Mouse (Mus musculus) embryonic fibroblast, embryonic 13.5 days (primary cell): ENCODE measurements at regions not wholly inside any gene's neighbourhood (a gene's known extent, or its start where the extent isn't known, plus 50 kb on each side); places are given as distances from the start of the nearest gene placed in this dataset.

ENCODE experiments used
- H3K27ac ChIP-seq: 2 replicates; pipeline ENCODE4 v1.5.1; 2012; ENCODE audit warnings: low read length, control low read depth, inconsistent platforms; ENCODE audit not compliant: insufficient read depth
- H3K4me1 ChIP-seq: 2 replicates; pipeline ENCODE4 v1.6.1; 2011; ENCODE audit warnings: low read length; ENCODE audit not compliant: control insufficient read depth, insufficient read depth
- H3K4me3 ChIP-seq: 2 replicates; pipeline ENCODE4 v1.5.1; 2011; ENCODE audit warnings: mild to moderate bottlenecking, control low read depth, low read length; ENCODE audit not compliant: insufficient read depth
- CTCF ChIP-seq: IDR thresholded peaks from 2 replicates; pipeline ENCODE4 v1.5.1; 2011; ENCODE audit warnings: mild to moderate bottlenecking, control low read depth, low read length, moderate library complexity, borderline replicate concordance; ENCODE audit not compliant: insufficient read depth
- POLR2A ChIP-seq: IDR thresholded peaks from 2 replicates; pipeline ENCODE4 v1.6.1; 2011; ENCODE audit warnings: low read depth, mild to moderate bottlenecking, control low read depth, low read length, moderate library complexity

DNA sequence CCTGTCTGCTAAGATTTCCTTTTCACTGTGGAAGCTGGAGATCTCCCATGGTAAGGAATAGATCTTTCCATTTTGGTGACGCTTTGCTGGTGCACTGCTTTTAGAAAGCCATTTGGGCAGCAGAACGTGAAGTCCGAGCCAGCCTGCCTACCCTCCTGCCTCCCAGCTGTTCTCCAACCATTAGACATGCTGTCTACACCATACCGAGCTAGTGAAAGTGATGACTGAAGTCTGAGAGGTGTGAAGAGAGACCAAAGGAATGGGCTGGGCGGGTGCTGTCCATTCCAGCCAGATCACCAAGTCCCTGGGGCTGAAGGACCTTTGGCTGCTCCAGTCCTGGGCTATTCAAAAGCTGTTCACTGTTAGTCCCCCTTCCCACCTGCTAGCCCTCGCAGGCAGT lies 360.3 kb upstream of the Gm5148 start:
- TF ChIP-seq POLR2A (no peak), CTCF (no peak)
- Histone ChIP-seq H3K4me3 (no peak overlapping the region), H3K4me1 (no peaks in the 10 kb centered on the region), H3K27ac (no peak overlapping the region)

GRCm38 (mm10) chr3:38082386-38082785 lies 358.1 kb upstream of the Gm5148 start:
- TF ChIP-seq POLR2A, result no peak
- TF ChIP-seq CTCF, result no peak
- Histone ChIP-seq H3K27ac (no peak overlapping the region), H3K4me1 (no peaks in the 10 kb centered on the region), H3K4me3 (no peak overlapping the region)

GRCm38 (mm10) chr3:38076835-38077234 lies 352.5 kb upstream of the Gm5148 start:
- Histone ChIP-seq H3K4me1 (peaks cover 2% of the 10 kb centered on the region; the same call in 1 of the 2 replicates), H3K27ac (no peak overlapping the region), H3K4me3 (no peak overlapping the region)
- TF ChIP-seq CTCF (no peak), POLR2A (no peak)

GRCm38 (mm10) chr3:38073946-38074345 lies 349.7 kb upstream of the Gm5148 start:
- H3K4me3 ChIP-seq, result no peak overlapping the region
- H3K4me1 ChIP-seq, result peaks cover 2% of the 10 kb centered on the region; the same call in 1 of the 2 replicates
- TF ChIP-seq CTCF (no peak), POLR2A (no peak)
- H3K27ac ChIP-seq, result no peak overlapping the region

- H3K4me1 ChIP-seq, result no peaks in the 10 kb centered on the region
- H3K27ac ChIP-seq, result no peak overlapping the region
- no peak for TF ChIP-seq CTCF
- no peak for TF ChIP-seq POLR2A
- no peak overlapping the region for H3K4me3 ChIP-seq
Observed at GRCm38 (mm10) chr3:38055627-38056026, 331.3 kb upstream of the Gm5148 start.

DNA sequence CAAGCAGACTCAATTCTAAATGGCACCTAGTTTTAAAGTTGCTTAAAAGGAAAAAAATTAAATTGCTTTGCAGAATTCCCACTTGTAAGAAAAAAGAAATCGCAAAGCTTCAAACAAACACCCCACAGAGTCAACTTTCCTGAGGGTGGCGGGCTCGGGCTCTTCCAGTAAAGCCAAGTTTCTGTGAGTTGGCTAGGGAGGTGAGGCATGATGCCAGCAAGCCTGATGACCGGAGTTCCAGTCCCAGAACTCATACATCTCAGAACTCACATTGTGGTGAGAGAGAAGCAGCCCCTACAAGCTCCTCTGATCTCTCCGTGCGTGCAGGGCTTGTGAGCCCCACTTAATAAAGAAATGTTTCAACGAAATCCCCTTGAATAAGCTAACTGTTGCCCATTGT lies 328.7 kb upstream of the Gm5148 start:
- Histone ChIP-seq H3K4me1 (peaks cover 2% of the 10 kb centered on the region; the same call in 1 of the 2 replicates), H3K27ac (no peak overlapping the region), H3K4me3 (no peak overlapping the region)
- no peak for TF ChIP-seq POLR2A
- no peak for TF ChIP-seq CTCF

DNA sequence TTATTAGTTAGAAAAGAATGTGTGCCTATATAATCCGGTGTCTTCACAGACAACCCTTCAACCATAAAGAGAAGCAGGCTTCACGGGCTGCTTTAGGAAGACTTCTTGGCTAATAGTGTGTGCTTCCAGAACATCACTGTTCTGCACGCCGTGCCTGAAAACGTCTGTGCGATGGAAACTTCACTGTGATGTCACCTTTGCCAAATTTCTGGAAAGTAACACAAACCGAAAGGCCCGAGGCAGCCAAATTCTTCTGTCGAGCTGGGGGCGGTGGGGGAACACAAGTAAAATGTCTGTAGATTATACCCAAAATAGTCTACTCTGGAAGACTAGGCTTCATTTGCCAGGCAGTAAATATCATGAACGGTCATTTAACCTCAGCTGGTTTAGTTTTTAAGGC lies 327.5 kb upstream of the Gm5148 start:
- Histone ChIP-seq H3K27ac (no peak overlapping the region), H3K4me3 (no peak overlapping the region), H3K4me1 (peaks cover 2% of the 10 kb centered on the region; the same call in 1 of the 2 replicates)
- TF ChIP-seq POLR2A, result no peak
- TF ChIP-seq CTCF, result no peak

DNA sequence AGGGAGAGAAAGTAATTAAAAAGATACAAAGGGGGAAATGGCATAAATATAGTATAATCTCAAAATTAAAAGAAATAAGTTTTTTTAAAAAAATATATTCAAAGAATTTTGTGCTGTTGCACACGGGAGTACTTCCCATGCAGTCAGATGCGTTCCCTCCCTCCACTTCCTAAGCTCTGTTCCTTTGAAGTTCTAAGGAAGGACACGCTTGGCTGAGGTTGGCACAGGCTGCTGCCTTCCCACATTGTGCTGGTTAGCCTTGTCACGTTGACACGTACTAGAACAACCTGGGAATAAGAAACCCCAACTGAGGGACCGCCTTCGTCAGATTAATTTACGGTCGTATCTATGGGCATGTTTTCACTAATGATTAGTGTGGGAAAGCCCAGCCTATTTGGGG lies 326.6 kb upstream of the Gm5148 start:
- TF ChIP-seq POLR2A (no peak), CTCF (no peak)
- Histone ChIP-seq H3K4me3 (no peak overlapping the region), H3K4me1 (peaks cover 2% of the 10 kb centered on the region; the same call in 1 of the 2 replicates), H3K27ac (no peak overlapping the region)

DNA sequence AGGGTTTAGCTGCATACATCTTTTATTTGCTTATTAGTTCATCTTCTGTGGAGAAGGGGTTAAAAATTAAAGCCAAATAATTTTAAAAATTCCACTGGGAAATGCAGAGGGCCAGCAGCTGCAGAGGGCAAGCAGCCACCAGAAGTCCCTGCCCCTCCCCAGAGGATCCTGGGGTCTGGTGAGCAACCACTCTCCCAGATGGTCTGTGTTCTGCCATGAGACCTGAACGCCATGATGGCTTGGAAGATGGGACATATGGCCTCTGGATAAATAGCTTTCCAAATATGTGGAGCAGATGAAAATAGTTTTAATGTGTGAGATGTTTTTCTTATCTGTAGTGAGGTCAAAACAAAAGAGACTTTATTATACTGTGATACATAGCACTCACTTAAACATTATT lies 326.1 kb upstream of the Gm5148 start:
- TF ChIP-seq POLR2A (no peak), CTCF (no peak)
- Histone ChIP-seq H3K27ac (no peak overlapping the region), H3K4me3 (no peak overlapping the region), H3K4me1 (peaks cover 2% of the 10 kb centered on the region; the same call in 1 of the 2 replicates)

- H3K27ac ChIP-seq, result no peak overlapping the region
- peaks cover 6% of the 10 kb centered on the region; the same call in 1 of the 2 replicates for H3K4me1 ChIP-seq
- no peak for TF ChIP-seq POLR2A
- TF ChIP-seq CTCF, result no peak
- no peak overlapping the region for H3K4me3 ChIP-seq
Observed at GRCm38 (mm10) chr3:38049290-38049689, 325.0 kb upstream of the Gm5148 start.

GRCm38 (mm10) chr3:38047445-38047844 lies 323.2 kb upstream of the Gm5148 start:
- H3K4me1 ChIP-seq, result peaks cover 12% of the 10 kb centered on the region; the same call in 1 of the 2 replicates
- H3K4me3 ChIP-seq, result no peak overlapping the region
- TF ChIP-seq CTCF, result no peak
- TF ChIP-seq POLR2A, result no peak
- no peak overlapping the region for H3K27ac ChIP-seq
